Mouse (Mus musculus): Measurements from ENCODE around the gene Tie1.
"Not testable (repeated sequence)": the region's sequence is repeated elsewhere in the genome, so short reads cannot be mapped to it uniquely, and the experiment has no call there.

Gene Tie1

DNA sequence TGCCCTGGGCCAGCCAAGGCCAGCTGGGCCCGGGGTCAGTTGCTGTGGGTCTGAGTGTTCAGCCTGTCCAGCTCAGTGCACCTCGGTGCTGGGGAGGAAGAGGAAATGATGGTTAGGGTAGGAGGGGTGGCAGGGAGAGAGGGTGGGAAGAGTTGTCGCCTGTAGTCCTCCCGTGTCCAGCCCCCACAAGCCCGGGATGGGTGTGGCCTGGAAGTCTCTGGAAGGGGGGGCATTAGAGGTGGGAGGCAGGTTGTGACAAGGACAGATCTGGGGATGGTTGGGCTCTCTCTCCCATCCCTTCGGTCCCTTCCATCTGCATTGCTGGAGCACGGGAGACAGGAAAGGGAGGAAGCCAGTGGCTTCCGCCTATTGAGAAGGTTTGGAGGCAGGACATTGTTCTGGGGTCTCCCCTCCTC, at the start of gene Tie1:
TSS of gene Tie1 (minus strand) at position 345 of the 416 bp plus-strand sequence.
- no peak for DNase-seq

DNA sequence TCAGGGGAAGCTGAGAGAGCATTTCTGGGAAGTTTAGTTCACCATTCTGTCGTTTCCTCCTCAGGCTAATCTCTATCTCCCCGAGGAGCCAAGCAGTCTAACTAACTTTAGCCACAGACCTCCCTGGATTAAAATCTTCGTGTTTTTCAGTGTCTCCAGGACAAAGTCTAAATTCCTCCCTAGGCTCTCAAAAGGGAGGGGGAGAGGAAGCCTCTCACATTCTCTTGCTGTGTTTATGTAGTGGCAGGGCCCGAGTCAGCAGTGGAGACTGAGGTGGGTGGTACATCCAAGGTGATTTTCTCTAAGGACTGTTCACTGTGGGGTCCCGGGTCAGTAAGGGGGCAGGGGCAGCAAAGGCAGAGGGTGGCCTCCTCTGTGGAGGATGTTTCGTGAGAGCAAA, 47.9 kb upstream of the Tie1 start:
- no peak for DNase-seq

- no peak for DNase-seq
Observed at GRCm38 (mm10) chr4:118535610-118536009, 45.7 kb upstream of the Tie1 start.

GRCm38 (mm10) chr4:118533605-118534004, 43.7 kb upstream of the Tie1 start:
- no peak for DNase-seq

DNA sequence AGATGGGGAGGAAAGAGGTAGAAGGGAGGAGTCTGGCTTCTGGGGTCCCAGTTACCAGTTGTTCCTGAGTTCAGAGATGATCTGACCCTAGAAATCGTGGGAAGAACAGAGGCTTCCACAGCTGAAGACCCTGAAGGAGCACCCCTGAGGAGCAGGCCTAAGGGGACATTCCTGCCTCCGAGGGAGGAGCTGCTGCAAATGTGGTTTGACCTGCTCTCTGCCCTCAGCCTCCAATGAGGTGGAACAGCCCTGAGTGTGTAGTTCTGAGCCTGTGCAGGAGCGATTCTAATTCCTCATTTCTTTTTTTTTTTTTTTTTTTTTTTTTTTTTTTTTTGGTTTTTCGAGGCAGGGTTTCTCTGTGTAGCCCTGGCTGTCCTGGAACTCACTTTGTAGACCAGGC, 43.3 kb upstream of the Tie1 start:
- no peak for DNase-seq

DNA sequence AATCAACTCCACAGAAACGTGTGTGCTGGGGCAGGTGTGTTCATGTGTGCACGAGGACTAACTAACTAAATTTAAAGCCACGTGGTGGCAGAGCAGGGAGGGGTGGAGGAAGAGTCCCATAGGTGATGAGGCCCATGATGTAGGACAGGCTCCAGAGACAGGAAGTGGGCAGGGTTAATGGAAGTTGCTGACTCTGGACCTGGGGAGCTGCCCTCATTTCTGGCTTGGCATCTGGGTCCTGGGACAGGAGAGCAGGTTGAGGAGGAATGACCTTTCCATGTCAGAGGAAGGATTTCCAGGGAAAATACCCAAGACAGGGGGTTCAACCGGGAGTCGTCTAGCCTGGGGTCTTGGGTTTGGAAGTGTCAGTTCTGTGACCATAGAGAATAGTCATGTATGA, 42.8 kb upstream of the Tie1 start:
- DNase-seq = no peak

- no peak for DNase-seq
Observed at GRCm38 (mm10) chr4:118527720-118528119, 37.9 kb upstream of the Tie1 start.

GRCm38 (mm10) chr4:118527335-118527681, 37.4 kb upstream of the Tie1 start:
- DNase-seq = no peak

GRCm38 (mm10) chr4:118526408-118527334, 36.8 kb upstream of the Tie1 start, which contains the start of gene 2610528J11Rik:
2610528J11Rik (plus strand) TSS chr4:118526999.
- DNase-seq = no peak

DNA sequence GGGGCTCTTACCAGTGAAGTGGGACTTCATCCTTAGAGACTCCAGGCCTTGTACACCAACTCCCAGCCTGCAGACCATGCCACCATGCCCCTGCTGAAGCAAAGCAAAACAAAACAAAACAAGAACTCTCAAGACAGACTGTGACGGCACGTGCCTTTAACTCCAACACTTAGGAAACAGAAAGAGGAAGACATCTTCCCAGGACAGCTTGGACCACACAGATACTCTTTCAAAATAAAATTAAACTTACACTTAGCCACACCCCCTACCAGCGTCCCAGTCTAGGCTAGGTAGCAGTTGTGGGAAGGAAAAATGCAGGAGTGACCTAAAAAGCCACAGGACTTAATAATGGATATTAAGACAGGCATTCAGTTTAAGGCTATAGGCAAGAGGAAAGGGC, 35.9 kb upstream of the Tie1 start:
- no peak for DNase-seq

GRCm38 (mm10) chr4:118523976-118524375, 34.1 kb upstream of the Tie1 start:
- DNase-seq = no peak

GRCm38 (mm10) chr4:118522248-118522647, 32.4 kb upstream of the Tie1 start:
- no peak for DNase-seq

GRCm38 (mm10) chr4:118518208-118518607, 28.3 kb upstream of the Tie1 start:
- no peak for DNase-seq

DNA sequence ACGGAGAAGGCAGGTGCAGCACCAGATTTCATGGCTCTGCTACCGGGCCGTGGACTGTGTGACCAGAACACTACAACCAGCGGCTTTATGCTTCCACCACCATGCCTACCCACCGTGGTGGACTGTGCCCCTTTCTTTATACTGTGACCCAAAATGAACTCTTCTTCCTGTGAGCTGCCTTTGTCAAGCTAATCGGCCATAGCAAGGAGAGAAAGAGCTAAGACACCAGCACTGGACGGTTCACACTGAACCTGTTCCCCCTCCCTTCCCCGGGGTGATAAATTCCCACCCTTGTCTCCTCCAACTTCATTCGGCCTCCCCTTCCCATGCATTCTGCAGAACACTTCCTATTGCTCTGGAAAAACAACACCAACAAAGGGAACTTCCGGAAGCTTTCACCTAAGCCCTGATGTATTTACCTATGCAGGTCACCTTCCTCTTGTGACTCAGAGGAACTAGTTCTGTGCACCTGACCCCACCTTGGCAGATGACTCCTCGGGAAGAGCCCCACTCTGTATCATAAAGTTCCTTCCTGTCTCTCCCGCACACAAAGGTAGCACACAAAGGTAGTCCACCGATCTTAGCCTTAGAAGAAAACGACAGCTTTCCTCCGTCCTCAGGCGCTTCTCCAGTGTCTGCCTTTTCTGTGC, 27.8 kb upstream of the Tie1 start:
- DNase-seq = no peak

GRCm38 (mm10) chr4:118516699-118517496, 27.0 kb upstream of the Tie1 start:
- peak; percentile 43 for DNase-seq

- DNase-seq = peak; percentile 8
Observed at GRCm38 (mm10) chr4:118509050-118509449, 19.2 kb upstream of the Tie1 start.

GRCm38 (mm10) chr4:118507171-118507570, 17.3 kb upstream of the Tie1 start:
- DNase-seq = not testable (repeated sequence)

DNA sequence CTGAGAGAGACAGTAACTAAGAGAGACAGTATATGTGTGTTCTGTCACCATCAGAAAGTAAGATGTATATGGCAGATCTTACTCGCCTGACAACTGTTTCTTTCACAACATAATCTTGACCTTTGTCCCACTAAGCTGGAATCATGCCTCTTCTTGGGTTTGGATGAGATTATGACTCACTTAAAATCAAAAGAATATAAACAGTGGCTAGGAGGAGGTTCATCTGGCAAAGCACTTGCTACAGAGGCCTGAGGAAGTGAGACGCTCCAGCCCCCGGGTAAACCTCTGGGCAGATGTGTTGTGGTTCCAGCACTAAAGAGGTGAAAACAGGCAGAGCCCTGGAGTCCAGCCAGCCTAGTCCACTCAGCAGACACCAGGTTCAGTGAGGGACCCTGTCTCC, 15.7 kb upstream of the Tie1 start:
- no peak for DNase-seq

GRCm38 (mm10) chr4:118500792-118501191, 10.9 kb upstream of the Tie1 start:
- no peak for DNase-seq

DNA sequence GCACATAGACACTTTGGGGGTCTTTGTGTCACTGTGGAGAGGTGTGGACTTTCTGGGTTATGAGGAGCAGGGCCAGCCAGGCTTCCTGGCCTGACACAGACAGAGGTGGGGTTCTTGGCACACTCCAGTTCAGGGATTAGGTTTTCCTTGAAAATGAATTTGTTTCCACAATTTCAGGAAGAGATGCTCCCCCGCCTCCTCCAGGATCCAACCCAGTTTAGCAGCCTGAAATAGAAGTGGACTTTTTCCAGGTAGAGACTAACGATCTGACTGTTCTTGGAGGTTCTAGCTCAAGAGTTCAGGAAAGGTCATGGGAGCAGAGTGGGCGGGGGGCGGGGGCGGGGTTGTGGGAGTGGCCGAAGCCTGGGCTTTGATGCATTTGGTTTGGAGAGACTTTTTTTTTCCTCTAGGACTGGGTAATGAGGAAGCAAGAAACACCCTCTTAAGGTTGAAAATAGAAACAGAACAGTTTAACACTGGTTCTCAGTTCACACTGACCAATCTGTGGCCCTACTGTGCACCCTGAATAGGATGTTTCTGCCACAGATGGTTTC, 10.4 kb upstream of the Tie1 start:
- no peak for DNase-seq

DNA sequence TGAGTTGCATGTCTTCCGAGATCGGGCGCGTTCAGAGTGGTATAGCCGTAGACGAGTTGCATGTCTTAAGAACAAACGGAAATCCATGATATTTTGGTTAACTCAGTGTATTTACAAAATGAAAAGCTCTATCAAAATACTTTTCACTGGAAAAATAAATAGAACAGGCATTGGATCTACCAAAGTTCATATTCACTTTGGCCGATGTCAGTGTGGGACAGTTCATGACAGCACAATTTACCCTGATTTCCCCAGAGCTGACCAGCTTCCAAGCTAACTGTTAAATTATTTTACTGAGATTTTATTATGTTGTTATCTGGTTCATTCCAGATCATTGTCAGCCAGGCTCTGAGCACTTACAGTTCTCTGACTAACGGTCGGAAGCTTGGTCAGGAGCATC, 600 bp upstream of the Tie1 start:
- DNase-seq = no peak

DNA sequence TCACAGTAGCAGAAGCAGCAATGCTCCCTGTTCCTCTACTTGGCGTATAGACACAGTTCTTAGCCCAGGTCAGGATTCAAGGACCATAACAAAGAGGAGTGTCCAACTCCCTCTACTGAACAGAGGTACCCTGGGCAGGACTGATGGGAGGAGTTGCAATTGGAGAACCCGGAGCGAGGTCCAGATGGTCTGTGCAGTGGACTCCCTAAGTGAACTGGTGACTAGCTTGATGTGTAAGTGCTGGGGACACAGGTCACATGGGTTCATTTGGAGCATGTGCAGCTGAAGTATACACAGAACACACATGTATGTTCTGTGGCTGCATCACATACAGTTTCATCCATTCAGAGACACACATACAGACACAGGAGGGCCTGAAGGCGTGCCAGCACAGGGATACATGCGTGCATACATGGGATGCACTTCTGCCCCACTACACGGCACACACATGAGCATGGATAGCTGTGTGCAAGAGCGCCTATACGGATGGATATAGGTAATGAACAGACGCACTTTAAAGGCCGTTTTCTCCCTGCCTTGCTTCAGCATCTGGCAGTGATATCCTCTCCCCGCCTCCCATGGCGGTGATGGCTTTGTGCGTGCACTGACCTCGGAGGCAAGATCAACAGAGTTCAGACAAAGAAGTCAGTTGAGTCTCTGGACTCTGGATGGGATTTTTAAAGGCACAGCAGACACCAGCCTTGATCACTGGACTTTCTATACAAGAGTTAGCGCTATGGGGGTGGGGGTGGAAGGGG, 12.9 kb downstream of the Tie1 start:
- DNase-seq = no peak
